Mouse (Mus musculus) left cerebral cortex, adult 18-20 months (tissue): ENCODE measurements around the gene Armc8. TPM values are rescaled to one million over a fixed set of nuclear protein-coding genes. Genes with fewer than 3 reads are reported as not detected.
A peak's percentile ranks its signal among the peaks of the same experiment; 100 is the strongest.

Experiments used
- DNase-seq, 2 experiments: peaks; one replicate each; pipeline ENCODE4 v3.0.0; 2021 to 2022; ENCODE audit warnings: low spot score in 2 of 2, mixed read lengths in 1 of 2
- total RNA-seq, 2 experiments: library from RNA; stranded (reverse); gene quantifications; 2 replicates each; pipeline ENCODE4 v1.2.3; 2021

Armc8 gene
- total RNA-seq, 2 experiments from 2014 or later = 55.4 to 55.7 TPM

DNA sequence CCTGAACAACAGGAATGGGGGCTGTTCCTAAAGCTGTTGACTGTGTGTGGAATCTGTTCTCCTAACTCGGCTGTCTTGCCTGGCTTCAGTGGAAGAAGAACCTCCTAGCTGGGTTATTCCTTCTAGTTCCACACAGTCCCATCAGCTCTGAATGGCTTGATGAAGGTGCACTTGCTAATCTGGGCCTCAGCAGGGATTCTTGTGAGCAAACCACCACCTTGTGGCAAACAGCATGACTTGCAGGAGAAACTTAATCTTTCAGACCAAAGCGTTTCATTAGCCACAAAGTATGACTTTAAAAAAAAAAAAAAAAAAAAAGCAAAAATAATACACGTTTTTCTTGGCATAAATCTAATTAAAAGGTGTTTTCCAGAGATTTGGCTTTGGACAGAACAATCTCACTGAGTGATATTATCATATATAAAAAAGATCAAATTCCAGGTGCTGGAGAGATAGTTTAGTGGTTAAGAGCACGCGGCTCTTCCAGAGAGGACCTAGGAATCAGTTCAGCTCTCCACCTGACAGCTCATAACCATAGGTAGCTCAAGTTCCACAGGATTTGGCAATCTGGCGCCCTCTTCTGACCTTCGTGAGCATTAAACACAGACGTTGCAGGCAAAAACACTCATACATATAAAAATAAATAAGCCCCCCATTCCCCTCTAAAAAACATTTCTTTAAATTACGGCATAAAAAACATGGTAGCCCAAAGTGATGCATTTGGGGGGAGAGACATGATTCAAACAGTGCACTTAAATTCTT is 118.6 kb downstream of the Armc8 start:
- DNase-seq = no peak

DNA sequence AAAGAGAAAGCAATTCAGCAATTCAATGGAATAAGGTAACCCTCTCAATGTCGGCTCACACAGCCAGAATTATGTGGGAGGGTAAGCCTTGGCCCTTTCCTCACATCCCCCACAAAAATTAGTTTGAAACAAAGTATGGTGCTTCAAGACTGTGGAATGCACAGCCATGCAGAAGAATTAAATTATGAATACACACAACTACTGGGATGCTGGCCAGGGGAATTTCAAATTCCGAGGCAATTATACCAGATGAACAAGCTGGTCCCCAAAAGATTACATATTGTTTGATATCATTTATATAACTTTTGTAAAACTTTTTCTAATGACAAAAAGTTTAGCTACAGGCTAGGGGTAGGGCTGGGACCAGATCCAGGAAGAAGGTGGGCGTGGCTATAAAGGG is 121.4 kb downstream of the Armc8 start:
- no peak for DNase-seq

DNA sequence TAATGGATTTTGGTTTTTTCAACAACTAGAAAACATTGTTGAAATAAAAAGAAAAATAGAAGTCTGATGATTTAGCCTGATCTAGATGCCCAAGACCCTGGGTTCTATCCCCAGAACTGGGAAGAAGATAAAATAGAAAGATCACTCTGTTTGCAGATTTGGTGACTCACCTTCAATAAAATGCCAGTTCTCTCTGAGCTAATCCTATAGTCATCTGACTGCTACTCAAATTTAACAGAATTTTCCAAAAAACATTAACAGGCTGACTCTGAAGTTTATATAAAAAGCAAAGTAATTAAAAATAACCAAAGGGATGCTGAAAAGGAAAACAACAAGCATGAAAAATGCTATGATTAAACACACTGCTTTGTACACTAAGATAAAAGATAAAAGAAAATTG is 122.4 kb downstream of the Armc8 start:
- DNase-seq = no peak

- DNase-seq = no peak
These were observed 124.0 kb downstream of the Armc8 start for GRCm38 (mm10) chr9:99444590-99445178.

DNA sequence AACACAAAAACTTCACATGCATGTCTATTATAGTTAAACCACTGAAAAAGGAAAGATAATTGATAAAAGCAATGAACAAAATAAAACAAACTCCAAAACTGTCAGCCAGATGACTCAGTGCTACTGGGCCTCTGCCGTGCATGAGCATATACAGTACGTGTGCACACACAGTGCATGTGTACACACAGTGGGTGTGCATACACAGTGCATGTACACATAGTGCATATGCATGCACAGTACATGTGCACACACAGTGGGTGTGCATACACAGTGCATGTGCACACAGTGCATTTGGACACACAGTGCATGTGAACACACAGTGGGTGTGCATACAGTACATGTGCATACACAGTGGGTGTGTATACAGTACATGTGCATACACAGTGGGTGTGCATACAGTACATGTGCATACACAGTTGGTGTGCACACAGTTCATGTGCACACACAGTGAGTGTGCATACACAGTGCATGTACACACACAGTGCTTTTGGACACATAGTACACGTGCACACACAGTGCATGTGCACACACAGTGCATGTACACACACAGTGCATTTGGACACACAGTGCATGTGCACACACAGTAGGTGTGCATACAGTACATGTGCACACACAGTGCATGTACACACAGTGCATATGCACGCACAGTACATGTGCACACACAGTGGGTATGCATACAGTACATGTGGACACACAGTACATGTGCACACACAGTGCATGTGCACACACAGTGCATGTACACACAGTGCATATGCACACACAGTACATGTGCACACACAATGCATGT is 126.9 kb downstream of the Armc8 start:
- no peak for DNase-seq

DNA sequence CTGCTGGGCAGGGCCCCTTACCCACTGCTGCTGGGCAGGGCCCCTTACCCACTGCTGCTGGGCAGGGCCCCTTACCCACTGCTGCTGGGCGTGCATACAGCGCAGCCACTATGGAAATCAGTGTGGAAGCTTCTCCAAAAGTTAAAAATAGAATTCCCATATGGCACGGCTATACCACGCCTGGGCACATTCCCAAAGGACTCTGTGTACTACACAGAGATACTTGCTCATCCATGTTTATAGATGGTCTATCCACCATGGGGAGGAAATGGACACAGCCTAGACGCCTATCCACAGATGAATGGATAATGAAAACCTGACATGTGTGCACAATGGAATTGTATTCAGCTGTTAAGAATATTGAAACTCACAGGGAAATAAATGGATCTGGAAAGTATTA is 127.8 kb downstream of the Armc8 start:
- DNase-seq = peak; percentile 72 to 84

GRCm38 (mm10) chr9:99439064-99439463 is 129.6 kb downstream of the Armc8 start:
- DNase-seq = no peak

- no peak for DNase-seq
These were observed 130.7 kb downstream of the Armc8 start for GRCm38 (mm10) chr9:99437781-99438565.

DNA sequence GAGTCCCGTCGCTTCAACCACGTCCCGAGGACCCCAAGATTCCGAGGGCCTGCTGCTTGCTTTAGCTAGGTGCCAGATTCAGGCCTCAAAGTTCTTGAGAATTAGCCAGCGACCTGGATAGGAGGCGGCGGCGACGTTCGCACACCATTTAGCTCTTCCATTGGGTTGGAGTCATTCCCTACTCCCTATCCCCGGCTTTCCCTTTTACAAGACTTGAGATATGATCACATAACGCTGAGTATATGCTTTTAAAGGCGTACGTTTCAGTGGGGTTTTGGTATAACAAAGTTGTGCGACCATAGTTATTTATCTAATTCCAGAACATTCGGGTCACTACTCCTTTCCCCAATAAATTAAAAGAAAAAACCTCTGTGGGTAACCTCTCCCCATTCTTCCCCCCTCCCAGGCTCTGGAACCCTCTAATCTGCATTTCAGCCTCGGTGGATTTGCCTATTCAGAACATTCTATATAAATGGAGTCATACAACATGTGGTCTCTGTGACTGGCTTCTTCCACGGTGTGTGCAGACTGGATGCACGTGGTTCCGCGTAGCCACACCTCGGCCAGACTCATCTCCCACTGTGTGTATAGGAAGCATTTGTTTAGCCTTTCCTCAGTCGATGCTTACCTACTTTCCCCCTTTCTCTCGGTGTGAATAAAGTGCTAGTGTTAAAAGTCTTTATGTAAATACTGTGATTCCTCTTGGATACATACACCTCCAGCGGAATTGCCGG is 131.5 kb downstream of the Armc8 start, which contains the start of gene Mras:
Mras (minus strand) TSS at position 351 of the 734 bp plus-strand sequence.
- no peak for DNase-seq

GRCm38 (mm10) chr9:99436182-99437030 is 132.3 kb downstream of the Armc8 start:
- peak; percentile 73 to 85 for DNase-seq

DNA sequence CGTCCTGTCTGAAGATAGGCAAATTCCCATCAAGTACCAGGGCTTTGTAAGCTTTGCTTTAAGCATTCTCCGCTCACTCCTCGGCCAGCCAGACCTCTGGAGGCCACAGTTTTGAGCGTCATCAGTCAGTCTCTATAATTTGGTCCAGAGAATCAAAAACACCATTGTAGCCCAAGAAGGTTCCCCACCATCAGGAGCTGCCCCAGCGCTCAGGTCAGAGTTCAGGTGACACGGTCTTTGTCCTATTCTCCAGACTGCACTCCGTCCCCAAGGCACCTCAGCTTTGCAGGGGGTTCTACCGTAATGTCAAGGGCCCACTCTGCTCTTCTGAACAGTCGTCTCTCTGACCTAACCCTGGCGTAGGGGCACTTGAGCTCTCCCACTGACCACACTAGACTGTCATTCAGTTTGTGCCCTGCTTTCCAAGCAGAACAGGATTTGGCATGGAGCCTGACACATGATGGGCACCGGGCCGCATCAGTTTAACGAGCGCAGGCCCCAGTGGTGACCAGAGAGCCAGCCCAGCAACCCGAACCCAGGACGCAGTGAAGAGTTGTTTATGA is 133.0 kb downstream of the Armc8 start:
- peak in 1 of 2 experiments; percentile 50 for DNase-seq

GRCm38 (mm10) chr9:99434892-99435618 is 133.6 kb downstream of the Armc8 start:
- DNase-seq = peak; percentile 61 to 77

- no peak for DNase-seq
These were observed 136.2 kb downstream of the Armc8 start for GRCm38 (mm10) chr9:99432478-99432877.

- DNase-seq = no peak
These were observed 136.7 kb downstream of the Armc8 start for GRCm38 (mm10) chr9:99431963-99432362.

GRCm38 (mm10) chr9:99431346-99431745 is 137.4 kb downstream of the Armc8 start:
- peak in 1 of 2 experiments; percentile 60 for DNase-seq

- DNase-seq = no peak
These were observed 137.9 kb downstream of the Armc8 start for GRCm38 (mm10) chr9:99430806-99431205.

- peak; percentile 69 to 70 for DNase-seq
These were observed 138.9 kb downstream of the Armc8 start for GRCm38 (mm10) chr9:99429845-99430244.

DNA sequence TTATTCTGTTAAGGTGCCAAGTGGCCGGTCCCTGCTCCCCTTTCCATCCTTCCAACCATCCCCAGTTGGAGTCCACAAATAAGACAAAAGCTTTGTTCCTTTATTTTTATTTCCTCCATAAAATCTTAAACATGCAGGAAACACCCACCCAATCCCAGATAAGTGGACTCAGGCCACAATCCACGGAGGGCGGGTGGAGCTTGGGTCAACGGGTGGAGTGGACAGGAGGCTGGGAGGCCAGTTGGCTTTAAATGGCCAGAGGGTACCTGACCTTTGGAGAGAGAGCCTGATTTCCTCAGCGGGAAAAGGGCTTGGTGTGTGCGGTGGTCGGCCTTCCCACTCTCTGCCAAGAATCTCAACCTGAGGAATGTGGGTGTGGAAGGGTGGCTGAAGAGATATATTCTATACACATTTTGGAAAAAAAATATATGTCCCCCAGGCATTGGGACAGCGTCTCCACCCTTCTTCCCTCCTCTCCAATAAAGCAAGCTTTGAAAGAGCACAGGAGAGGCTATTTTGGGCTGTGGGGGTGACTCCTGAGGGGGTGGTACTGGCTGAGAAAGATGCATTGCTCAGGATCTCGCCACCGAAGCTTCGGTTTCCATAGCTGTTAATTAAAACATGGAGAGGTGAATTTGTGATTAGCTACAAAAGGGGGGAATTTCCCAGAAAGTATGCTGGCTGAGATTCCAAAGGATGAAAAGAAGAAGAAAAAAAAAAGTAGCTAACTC is 139.9 kb downstream of the Armc8 start:
- DNase-seq = peak; percentile 68
